ENCODE assay signal across 17 mouse cellular contexts in the genomic region with DNA sequence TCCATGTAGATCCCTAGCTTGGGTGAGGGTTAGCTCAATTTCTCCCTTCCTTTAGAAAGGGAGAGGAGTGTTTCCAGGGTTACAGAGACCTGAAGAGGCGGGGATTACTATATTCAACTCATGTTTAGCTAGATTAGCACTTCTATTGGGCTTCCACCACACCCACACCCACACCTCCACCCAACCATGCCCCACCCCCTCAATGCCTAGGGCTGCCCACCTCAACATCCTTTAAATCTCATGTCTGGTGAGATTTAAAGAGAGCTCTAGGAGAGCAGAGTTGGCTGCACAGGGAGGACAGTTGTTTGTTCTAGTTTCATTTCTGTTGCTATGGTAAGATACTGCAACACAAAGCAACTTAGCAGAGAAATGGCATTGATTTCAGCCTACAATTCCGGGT.
A peak's percentile ranks its signal among the peaks of the same experiment; 100 is the strongest.
DNase-seq lines count a peak whose midpoint lies in the region; ATAC-seq lines count a peak whose summit lies in the region.
"Had no signal": no experiment of that assay in that cellular context is flagged by ENCODE, and none has a peak within 500 bp of the region (broad histone marks: within the 10 kb centered on the region; RNA-seq: fewer than 3 reads in every experiment).

No protein-coding gene starts in this region.

- ATAC-seq in midbrain, embryonic 16.5 days = no peak
- ATAC-seq in embryonic facial prominence, embryonic 15.5 days (ENCODE audit: insufficient number of reproducible peaks, low FRiP score, low TSS enrichment, low read depth) = no peak
- ATAC-seq in forebrain, embryonic 13.5 days = no peak
- ATAC-seq: CD4-positive, CD25-positive, alpha-beta regulatory T cell, adult 4 months; forebrain, embryonic 16.5 days; intestine, embryonic 16.5 days had no signal

- peaks cover 11% of the 10 kb centered on the region; the same call in 1 of the 2 replicates for H3K27me3 ChIP-seq in heart, embryonic 10.5 days (ENCODE audit: insufficient read depth, poor library complexity, severe bottlenecking)
- H3K27me3 ChIP-seq in midbrain, embryonic 10.5 days (ENCODE audit: low read depth, poor library complexity, severe bottlenecking) = peaks cover 6% of the 10 kb centered on the region
- H3K27me3 ChIP-seq in midbrain, embryonic 16.5 days (ENCODE audit: control insufficient read depth, insufficient read depth, low read depth, low read length) = no peaks in the 10 kb centered on the region
- H3K27me3 ChIP-seq in embryonic facial prominence, embryonic 15.5 days = no peaks in the 10 kb centered on the region
- H3K27me3 ChIP-seq in forebrain, embryonic 13.5 days = no peaks in the 10 kb centered on the region
- H3K27me3 ChIP-seq: liver, embryonic 13.5 days had no signal

- H3K27ac ChIP-seq in heart, embryonic 10.5 days = 0 out of 2 replicates have a peak overlapping the region, but pooled peaks have one; percentile 6
- 0 out of 2 replicates have a peak overlapping the region, but pooled peaks have one; percentile 7 for H3K27ac ChIP-seq in midbrain, embryonic 10.5 days (replicated peaks)
- H3K27ac ChIP-seq in midbrain, embryonic 16.5 days (ENCODE audit: low read length) = no peak overlapping the region
- peak overlapping the region; percentile 77 for H3K27ac ChIP-seq in embryonic facial prominence, embryonic 15.5 days (replicated peaks)
- H3K27ac ChIP-seq in forebrain, embryonic 13.5 days = no peak overlapping the region
- H3K27ac ChIP-seq: hindbrain, embryonic 14.5 days; kidney, postnatal 0 days; liver, embryonic 13.5 days had no signal

- H3K4me2 ChIP-seq in midbrain, embryonic 16.5 days (ENCODE audit: low read length) = no peak overlapping the region
- H3K4me2 ChIP-seq in embryonic facial prominence, embryonic 15.5 days (replicated peaks) = no peak overlapping the region
- H3K4me2 ChIP-seq in forebrain, embryonic 13.5 days = no peak overlapping the region
- H3K4me2 ChIP-seq: hindbrain, embryonic 14.5 days; liver, embryonic 13.5 days had no signal

- H3K36me3 ChIP-seq in heart, embryonic 10.5 days = no peaks in the 10 kb centered on the region
- no peaks in the 10 kb centered on the region for H3K36me3 ChIP-seq in midbrain, embryonic 10.5 days
- no peaks in the 10 kb centered on the region for H3K36me3 ChIP-seq in midbrain, embryonic 16.5 days (ENCODE audit: control insufficient read depth, insufficient read depth, low read length)
- no peaks in the 10 kb centered on the region for H3K36me3 ChIP-seq in embryonic facial prominence, embryonic 15.5 days
- no peaks in the 10 kb centered on the region for H3K36me3 ChIP-seq in forebrain, embryonic 13.5 days (ENCODE audit: poor library complexity, severe bottlenecking)
- H3K36me3 ChIP-seq: liver, embryonic 13.5 days had no signal

- H3K9ac ChIP-seq in midbrain, embryonic 16.5 days (ENCODE audit: low read depth, low read length) = no peak overlapping the region
- H3K9ac ChIP-seq in embryonic facial prominence, embryonic 15.5 days = no peak overlapping the region
- H3K9ac ChIP-seq in forebrain, embryonic 13.5 days = no peak overlapping the region
- H3K9ac ChIP-seq: hindbrain, embryonic 14.5 days; liver, embryonic 13.5 days had no signal

- no peak for DNase-seq in heart, embryonic 10.5 days (ENCODE audit: low spot score)
- DNase-seq in heart, adult 8-10 months (ENCODE audit: low spot score) = no peak
- no peak for DNase-seq in midbrain, embryonic 10.5 days (ENCODE audit: low spot score)
- DNase-seq in telencephalon, adult 2 months (ENCODE audit: low read depth, low spot score) = peak; percentile 17
- DNase-seq: adrenal gland, postnatal 14 days; cerebellum, adult 8-10 months; liver, embryonic 13.5 days; lung, postnatal 10 days had no signal

- WGBS in heart, embryonic 10.5 days = 84% methylated on average over 2 of the region's 2 CpGs
- 87% methylated on average over 2 of the region's 2 CpGs for WGBS in midbrain, embryonic 10.5 days
- 85% methylated on average over 2 of the region's 2 CpGs for WGBS in midbrain, embryonic 16.5 days
- 75% methylated on average over 2 of the region's 2 CpGs for WGBS in embryonic facial prominence, embryonic 15.5 days
- 88% methylated on average over 2 of the region's 2 CpGs for WGBS in forebrain, embryonic 13.5 days

- H3K4me1 ChIP-seq in heart, embryonic 10.5 days = 0 out of 2 replicates have a peak, but pooled peaks cover 3% of the 10 kb centered on the region
- H3K4me1 ChIP-seq in midbrain, embryonic 10.5 days = peaks cover 21% of the 10 kb centered on the region
- H3K4me1 ChIP-seq in midbrain, embryonic 16.5 days (ENCODE audit: control insufficient read depth, insufficient read depth, low read length) = no peaks in the 10 kb centered on the region
- peaks cover 31% of the 10 kb centered on the region for H3K4me1 ChIP-seq in embryonic facial prominence, embryonic 15.5 days
- peaks cover 16% of the 10 kb centered on the region; the same call in 1 of the 2 replicates for H3K4me1 ChIP-seq in forebrain, embryonic 13.5 days
- H3K4me1 ChIP-seq: liver, embryonic 13.5 days had no signal

- no peaks in the 10 kb centered on the region for H3K9me3 ChIP-seq in heart, embryonic 10.5 days
- H3K9me3 ChIP-seq in midbrain, embryonic 10.5 days (replicated peaks) = no peaks in the 10 kb centered on the region
- H3K9me3 ChIP-seq in midbrain, embryonic 16.5 days (replicated peaks; ENCODE audit: control insufficient read depth, low read length, poor library complexity, severe bottlenecking) = no peaks in the 10 kb centered on the region
- H3K9me3 ChIP-seq in embryonic facial prominence, embryonic 15.5 days (replicated peaks) = no peaks in the 10 kb centered on the region
- no peaks in the 10 kb centered on the region for H3K9me3 ChIP-seq in forebrain, embryonic 13.5 days (replicated peaks)
- H3K9me3 ChIP-seq: liver, embryonic 13.5 days had no signal

- no peak overlapping the region for H3K4me3 ChIP-seq in heart, embryonic 10.5 days
- H3K4me3 ChIP-seq in midbrain, embryonic 10.5 days = no peak overlapping the region
- no peak overlapping the region for H3K4me3 ChIP-seq in midbrain, embryonic 16.5 days (ENCODE audit: low read depth, low read length)
- no peak overlapping the region for H3K4me3 ChIP-seq in embryonic facial prominence, embryonic 15.5 days (replicated peaks)
- no peak overlapping the region for H3K4me3 ChIP-seq in forebrain, embryonic 13.5 days
- H3K4me3 ChIP-seq: erythroblast, embryonic 14.5 days; liver, embryonic 13.5 days had no signal

Comparison
In these comparisons a context has a peak if more than half of its experiments do, and no peak if none do; other contexts are left out.
1. H3K27ac ChIP-seq: peak in heart, embryonic 10.5 days (single experiment), midbrain, embryonic 10.5 days (single experiment) and embryonic facial prominence, embryonic 15.5 days (single experiment); none in midbrain, embryonic 16.5 days (single experiment) and forebrain, embryonic 13.5 days (single experiment).